Mouse (Mus musculus) small intestine, adult 2 months (tissue): ENCODE measurements around the gene Myh11.

Experiments used
- CTCF ChIP-seq: fragments of 200-500 bp; IDR thresholded peaks from 2 replicates; pipeline ENCODE4 v1.5.1; 2012; ENCODE audit warnings: low read depth, mild to moderate bottlenecking, control low read depth, inconsistent platforms, low read length, moderate library complexity, mixed read lengths; ENCODE audit not compliant: insufficient replicate concordance, insufficient read length; ENCODE audit errors: extremely low read depth
- POLR2A ChIP-seq: fragments of 200-500 bp; IDR thresholded peaks from 2 replicates; pipeline ENCODE4 v1.6.1; 2012; ENCODE audit warnings: low read depth, mild to moderate bottlenecking, control low read depth, inconsistent platforms, low read length, moderate library complexity

DNA sequence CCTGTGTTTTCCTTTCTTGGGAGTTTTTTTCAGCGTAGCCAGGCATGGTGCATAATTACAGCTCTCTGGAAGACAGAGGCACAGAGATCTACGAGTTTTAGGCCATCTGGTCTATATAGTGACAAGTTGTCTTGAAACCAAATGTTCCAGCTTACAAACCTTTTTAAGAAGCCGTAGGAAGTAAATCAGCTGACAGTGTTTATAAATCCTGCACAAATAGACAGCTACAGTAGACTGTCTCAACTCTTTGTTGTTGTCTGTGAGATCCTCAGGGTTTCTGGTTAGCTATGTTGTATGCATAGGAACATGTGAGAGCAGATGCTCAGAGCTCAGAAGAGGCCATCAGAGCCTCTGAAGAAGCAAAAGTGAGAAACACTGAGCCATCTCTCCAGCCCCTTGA lies 6.0 kb upstream of the Myh11 start:
- TF ChIP-seq POLR2A (no peak), CTCF (no peak)
